Mouse (Mus musculus): Measurements from ENCODE around the gene Gm42688.

The Gm42688 gene

GRCm38 (mm10) chr6:83086121-83087035 is 15.0 kb upstream of the Gm42688 start, which contains the start of gene Lbx2:
TSS of gene Lbx2 (plus strand) at chr6:83086367.
- DNase-seq = no peak

GRCm38 (mm10) chr6:83087205-83087925 is 14.1 kb upstream of the Gm42688 start:
- no peak for DNase-seq

DNA sequence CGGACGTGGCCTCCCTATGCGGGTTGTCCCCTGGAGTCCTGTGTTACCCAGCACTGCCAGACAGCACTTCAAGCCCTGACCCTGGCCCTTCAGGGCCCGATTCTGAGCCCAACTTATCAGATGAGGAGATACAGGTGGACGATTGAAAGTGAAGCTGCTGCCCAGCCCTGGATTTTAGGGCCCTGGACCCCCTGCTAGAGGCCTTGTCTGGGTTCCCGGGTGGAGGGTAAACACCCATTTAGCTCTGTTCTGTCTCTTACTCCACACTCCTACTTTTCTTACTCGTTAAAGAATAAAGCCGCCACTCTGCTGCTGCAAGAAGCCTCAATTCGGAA is 13.5 kb upstream of the Gm42688 start:
- DNase-seq = no peak

DNA sequence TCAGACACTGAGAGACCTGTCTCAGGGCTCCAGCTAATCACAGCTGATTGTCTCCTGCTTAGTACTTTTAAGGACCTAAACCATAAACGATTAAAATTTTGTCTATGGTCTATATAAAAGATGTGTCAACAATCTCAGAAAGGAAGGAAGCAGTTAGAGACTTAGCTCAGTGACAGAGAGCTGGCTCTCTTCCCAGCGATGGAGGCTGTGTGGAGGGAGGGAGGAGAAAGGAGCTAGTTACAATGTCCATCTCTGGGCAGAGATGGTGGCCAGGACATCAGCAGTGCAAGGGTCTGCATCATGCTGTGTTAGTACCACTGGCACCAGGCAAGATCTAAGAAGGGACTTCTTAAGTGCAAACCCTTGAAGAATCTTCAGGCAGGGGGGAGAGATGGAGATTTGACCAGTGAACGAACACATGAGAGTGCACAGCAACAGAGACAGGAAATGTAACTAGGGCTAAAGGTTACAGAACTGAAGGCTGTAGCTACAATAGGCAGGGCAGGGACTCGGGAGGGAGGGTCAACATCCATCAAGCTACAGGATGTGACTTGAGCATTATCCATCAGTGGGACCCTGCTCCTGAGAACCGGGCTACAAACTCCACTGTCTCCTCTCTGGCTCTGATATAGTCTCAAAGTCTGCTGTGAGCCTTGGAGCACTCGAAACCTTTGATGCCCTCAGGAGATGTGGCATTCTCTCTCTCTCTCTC is 8.8 kb upstream of the Gm42688 start:
- no peak for DNase-seq

DNA sequence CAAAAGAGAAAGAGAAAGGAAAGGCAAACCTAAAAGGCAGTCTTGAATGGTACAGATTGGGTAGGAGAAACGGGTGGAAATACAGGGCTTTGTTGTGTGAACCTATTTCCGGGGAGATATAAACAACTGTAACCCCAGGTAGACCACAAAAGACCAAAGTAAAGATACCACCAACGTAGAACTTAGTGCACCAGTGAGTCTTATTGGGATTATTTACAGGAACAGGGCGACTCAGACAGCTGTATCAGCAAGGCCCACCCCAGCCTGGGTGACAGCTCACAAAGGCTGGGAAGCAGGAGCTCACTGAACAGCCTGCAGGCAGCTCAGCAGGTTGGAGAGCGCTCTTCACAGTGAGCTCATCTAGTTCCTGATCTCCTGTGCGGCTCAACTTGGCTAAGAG is 5.4 kb upstream of the Gm42688 start:
- no peak for DNase-seq

DNA sequence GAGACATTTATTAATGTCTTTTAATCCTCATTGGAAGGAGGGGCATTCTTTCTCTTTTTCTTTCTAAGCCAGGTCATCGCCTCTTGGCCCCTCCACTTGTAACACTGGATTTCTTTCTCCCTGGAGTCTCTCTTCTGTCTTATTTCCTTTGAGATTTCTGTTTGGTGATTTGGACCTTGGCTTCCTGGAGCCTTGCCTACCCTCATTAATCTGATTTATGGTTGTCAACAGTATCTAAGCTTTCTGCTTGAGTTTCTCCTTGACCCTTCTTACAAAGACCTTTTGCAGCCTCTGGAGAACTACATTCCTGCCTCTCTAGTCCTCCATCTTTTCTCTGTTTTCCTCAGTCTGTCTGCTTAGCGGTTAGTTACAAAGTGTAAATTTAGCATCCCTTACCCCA is 3.0 kb upstream of the Gm42688 start:
- no peak for DNase-seq

DNA sequence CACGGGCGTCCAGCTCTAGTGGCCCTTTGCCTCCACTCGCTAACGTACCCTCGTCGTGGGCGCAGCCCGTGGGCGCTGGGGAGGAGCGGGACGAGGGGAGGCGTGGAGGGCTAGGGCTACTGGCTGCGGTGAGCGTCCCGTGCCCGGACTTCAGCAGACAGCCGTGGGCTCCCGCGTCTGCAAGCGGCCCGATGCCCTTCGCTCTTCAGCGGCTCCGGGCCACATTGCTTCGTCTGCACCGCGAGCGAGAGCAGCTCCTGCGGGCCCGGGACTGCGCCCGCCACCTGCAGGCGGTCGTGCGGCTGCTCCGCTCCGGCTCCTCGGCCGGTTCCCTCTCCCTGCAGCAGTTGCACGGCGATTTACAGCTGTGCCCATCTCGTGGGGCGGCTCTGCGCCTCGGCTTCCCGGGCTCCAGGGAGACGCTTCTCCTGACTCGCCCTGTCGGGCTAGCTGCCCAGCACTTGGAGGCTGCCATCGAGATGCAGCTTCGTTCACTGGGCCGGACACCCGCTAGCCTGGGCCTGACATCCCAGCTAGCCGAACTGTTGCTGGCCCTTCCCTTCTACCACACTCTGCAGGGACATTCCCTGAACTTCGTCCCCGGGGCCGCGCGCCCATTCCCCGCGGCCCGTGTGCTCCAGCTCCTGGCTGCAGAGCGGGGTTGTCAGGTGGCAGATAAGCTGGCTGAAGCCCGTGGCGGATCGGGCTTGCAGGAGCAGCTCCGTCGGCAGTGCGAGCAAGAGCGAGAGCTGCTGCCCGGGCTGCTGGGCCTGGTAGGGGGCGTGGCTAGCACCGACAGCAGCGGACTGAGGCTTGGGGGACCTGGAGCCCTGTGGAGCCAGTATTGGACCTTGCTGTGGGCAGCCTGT is 505 bp downstream of the Gm42688 start:
- peak; percentile 64 for DNase-seq

- DNase-seq = no peak
Measured at GRCm38 (mm10) chr6:83103130-83103650, 1.8 kb downstream of the Gm42688 start.

- DNase-seq = no peak
Measured at GRCm38 (mm10) chr6:83104158-83104557, 2.7 kb downstream of the Gm42688 start.

GRCm38 (mm10) chr6:83107566-83108400 is 6.4 kb downstream of the Gm42688 start:
- DNase-seq = peak; percentile 85

GRCm38 (mm10) chr6:83108762-83109668 is 7.6 kb downstream of the Gm42688 start, which contains the start of gene Mrpl53:
TSS of gene Mrpl53 (plus strand) at chr6:83109040.
- peak; percentile 77 for DNase-seq

DNA sequence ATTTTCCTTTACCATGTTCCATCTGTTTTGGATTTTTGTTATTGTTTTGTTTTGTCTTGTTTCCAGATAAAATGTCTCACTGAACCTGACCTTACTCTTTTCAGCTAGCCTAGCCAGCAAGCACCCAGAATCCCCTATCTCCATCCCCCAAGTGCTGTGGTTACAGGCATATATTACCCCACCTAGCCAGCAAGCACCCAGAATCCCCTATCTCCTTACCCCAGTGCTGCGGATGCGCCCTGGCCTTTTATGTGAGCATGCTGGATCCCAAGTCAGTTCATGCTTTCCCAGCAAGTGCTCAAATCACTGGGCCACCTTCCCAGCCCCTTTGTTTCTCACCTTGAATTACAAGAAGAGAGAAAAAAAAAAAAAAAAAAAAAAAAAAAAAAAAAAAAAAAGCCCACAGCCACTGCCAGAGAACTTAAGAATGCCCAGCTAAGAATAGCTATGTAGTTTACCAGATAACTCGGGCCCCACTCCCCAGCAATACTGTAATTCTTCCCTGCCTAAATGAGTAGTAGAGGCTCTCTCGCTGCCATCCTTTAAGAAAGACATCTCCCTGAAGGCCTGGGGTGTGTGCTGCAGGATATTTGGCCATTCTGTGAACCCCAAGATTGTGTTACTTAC is 10.2 kb downstream of the Gm42688 start:
- DNase-seq = no peak

- DNase-seq = peak; percentile 94
Measured at GRCm38 (mm10) chr6:83115011-83115671, 13.7 kb downstream of the Gm42688 start, which contains the start of gene Mogs. TSS of gene Mogs (plus strand) at chr6:83115496.

GRCm38 (mm10) chr6:83115682-83116372 is 14.4 kb downstream of the Gm42688 start:
- DNase-seq = no peak

DNA sequence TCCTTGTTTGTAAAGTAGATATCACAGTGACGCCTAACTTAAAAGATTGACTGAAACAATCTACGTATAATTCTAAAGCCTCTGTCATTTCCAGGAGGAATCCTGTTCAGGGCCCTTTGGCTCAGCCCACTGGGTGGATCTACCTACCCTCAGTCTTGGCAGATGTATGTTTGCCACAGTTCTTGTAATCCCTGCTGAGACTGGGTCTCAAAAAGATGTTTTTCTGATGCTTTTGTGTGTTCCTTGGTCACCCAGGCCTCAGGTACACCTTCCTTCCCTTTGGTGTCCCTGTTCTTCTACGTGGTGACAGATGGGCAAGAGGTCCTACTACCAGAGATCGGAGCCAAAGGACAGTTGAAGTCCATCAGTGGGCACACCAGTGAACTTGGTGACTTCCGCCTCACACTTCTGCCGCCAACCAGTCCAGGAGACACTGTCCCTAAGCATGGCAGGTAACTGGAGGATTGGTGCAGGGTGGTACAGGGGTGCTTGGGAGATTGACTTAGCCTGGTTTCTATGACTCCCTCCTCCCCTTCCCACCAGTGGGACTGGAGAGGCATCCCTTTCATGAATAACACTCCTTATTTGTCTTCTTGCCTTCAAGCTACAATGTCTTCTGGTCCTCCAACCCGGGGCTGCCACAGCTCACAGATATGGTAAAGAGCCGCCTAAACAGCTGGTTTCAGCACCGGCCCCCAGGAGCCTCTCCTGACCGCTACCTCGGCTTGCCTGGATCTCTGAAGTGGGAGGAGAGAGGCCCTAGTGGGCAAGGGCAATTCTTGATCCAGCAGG is 15.2 kb downstream of the Gm42688 start:
- no peak for DNase-seq

DNA sequence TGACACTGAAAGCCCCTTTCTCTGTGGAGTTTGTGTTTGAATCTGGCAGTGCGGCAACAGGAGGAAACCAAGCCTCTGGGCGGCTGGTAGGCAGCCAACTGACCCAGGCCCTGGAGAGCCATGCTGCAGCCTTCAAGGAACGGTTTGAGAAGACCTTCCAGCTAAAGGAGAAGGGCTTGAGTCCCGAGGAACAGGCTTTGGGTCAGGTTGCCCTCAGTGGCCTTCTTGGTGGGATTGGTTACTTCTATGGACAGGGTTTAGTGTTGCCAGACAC is 15.7 kb downstream of the Gm42688 start:
- DNase-seq = no peak

DNA sequence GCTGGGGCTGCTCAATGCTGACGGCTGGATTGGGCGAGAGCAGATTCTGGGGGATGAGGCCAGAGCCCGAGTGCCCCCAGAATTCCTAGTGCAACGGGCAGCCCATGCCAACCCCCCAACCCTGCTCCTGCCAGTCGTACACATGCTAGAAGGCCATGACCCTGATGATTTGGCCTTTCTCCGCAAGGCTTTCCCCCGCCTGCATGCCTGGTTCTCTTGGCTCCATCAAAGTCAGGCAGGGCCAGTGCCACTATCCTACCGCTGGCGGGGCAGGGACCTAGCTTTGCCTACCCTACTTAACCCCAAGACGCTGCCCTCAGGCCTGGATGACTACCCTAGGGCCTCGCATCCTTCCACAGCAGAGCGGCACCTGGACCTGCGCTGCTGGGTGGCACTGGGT is 16.2 kb downstream of the Gm42688 start:
- DNase-seq = no peak

- DNase-seq = no peak
Measured at GRCm38 (mm10) chr6:83118369-83118768, 17.0 kb downstream of the Gm42688 start.
